Mouse (Mus musculus): ENCODE measurements around the gene Doc2a. TPM values are rescaled to one million over a fixed set of nuclear protein-coding genes. Genes with fewer than 3 reads are reported as not detected.
A peak's percentile ranks its signal among the peaks of the same experiment; 100 is the strongest.

Gene Doc2a
- polyA plus RNA-seq, 1 experiment from 2014 or later, result 0.75 TPM

DNA sequence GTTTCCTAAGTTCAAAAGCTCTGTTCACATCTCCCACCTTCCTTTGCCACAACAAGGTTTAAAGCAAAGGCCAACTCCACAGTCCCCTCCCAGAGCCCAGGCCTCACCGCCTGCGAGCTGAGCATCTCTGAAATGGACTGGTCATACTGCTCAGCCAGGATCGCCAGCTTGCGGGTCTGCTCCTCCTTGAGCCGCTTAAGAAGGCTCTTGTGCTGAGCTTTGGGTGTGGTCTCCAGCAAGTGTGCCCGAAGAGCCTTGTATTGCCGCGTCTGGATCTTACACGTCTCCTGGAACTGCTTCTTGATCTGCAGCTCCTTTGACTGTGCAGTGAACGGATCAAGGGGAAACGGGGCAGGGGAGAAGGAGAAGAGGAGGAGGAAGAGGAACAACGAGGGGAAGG lies 20.8 kb downstream of the Doc2a start:
- 85% methylated on average over 12 of the region's 12 CpGs for WGBS

DNA sequence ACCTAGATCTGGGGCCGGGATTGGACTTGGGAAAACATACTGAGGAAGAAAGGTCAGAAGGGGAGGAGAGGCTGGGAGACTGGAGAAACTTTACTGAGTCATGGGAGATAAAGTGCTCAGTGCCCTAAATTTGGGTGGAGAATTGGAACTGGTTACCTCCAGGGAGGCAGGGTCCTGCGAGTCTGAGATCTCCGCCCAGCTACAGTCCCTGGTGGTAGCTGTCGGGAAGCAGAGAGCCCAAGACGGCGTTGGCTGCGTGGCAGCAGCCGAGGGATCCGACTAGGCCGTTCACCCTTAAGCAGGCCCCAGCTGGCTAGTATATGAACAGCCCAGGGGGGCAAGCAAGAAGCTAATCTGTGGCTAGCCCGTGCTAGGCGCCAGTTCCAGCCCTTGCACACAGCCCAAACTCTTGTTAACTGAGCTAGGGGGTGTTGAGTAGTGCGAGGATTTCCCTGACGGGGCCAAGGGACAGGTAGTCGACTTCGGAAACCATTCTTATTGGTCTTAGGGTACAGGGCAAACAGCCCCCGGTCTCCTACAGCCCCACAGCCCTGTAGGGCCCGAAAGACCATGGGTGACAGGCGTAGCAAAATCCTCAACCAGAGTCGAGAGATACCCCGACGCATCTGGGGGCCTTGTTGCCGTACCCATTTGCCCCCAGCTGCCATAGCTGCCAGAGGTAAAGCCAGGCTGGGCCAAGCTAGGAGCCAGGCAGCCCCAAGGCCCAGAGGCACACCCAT lies 22.7 kb downstream of the Doc2a start:
- H3K4me1 ChIP-seq (ENCODE audit: control insufficient read depth, insufficient read depth, low read length), result no peaks in the 10 kb centered on the region
- H3K4me3 ChIP-seq (ENCODE audit: low read depth, low read length), result no peak overlapping the region
- no peak overlapping the region for H3K27ac ChIP-seq (ENCODE audit: low read length)
- no peak for ATAC-seq (ENCODE audit: insufficient number of reproducible peaks, insufficient read depth, low FRiP score, low read depth)
- no peak overlapping the region for H3K4me2 ChIP-seq (replicated peaks; ENCODE audit: low read depth, low read length)
- no peaks in the 10 kb centered on the region for H3K27me3 ChIP-seq (ENCODE audit: control insufficient read depth, insufficient read depth, low read length)
- H3K9me3 ChIP-seq (ENCODE audit: control insufficient read depth, low read depth, low read length), result no peaks in the 10 kb centered on the region
- 90% methylated on average over 23 of the region's 23 CpGs for WGBS
- no peak overlapping the region for H3K9ac ChIP-seq (replicated peaks; ENCODE audit: low read depth, low read length)
- H3K36me3 ChIP-seq (ENCODE audit: control insufficient read depth, insufficient read depth, low read length), result peaks cover 91% of the 10 kb centered on the region

More for the DNA sequence above, 20.8 kb downstream of the Doc2a start:
- H3K4me3 ChIP-seq (ENCODE audit: low read depth, low read length), result no peak overlapping the region
- peaks cover 80% of the 10 kb centered on the region for H3K36me3 ChIP-seq (ENCODE audit: control insufficient read depth, insufficient read depth, low read length)
- H3K4me2 ChIP-seq (replicated peaks; ENCODE audit: low read depth, low read length), result no peak overlapping the region
- no peaks in the 10 kb centered on the region for H3K27me3 ChIP-seq (ENCODE audit: control insufficient read depth, insufficient read depth, low read length)
- H3K27ac ChIP-seq (ENCODE audit: low read length), result no peak overlapping the region
- ATAC-seq (ENCODE audit: insufficient number of reproducible peaks, insufficient read depth, low FRiP score, low read depth), result no peak
- H3K9me3 ChIP-seq (ENCODE audit: control insufficient read depth, low read depth, low read length), result no peaks in the 10 kb centered on the region
- peaks cover 15% of the 10 kb centered on the region for H3K4me1 ChIP-seq (ENCODE audit: control insufficient read depth, insufficient read depth, low read length)
- no peak overlapping the region for H3K9ac ChIP-seq (replicated peaks; ENCODE audit: low read depth, low read length)

DNA sequence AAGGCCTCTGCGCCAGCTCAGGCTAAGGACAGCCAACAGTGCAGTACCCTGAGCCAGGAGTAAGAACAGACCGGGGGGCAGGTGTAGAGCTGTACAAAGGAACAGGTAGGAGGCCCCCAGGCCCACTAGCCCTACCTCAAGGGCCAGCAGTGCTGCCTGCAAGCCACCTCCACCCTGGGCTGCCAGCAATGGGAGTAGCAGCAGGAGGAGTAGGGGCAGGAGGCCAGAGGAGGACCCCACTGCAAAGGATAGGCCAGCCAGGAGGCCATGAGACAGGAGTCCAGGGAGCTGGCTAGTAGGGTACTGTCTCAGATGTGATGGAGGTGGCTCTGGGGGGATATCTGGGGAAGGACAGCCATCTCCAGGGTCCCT lies 23.3 kb downstream of the Doc2a start:
- ATAC-seq (ENCODE audit: insufficient number of reproducible peaks, insufficient read depth, low FRiP score, low read depth), result no peak
- no peaks in the 10 kb centered on the region for H3K9me3 ChIP-seq (ENCODE audit: control insufficient read depth, low read depth, low read length)
- H3K27ac ChIP-seq (ENCODE audit: low read length), result no peak overlapping the region
- H3K36me3 ChIP-seq (ENCODE audit: control insufficient read depth, insufficient read depth, low read length), result peaks cover 91% of the 10 kb centered on the region
- no peak overlapping the region for H3K4me2 ChIP-seq (replicated peaks; ENCODE audit: low read depth, low read length)
- 91% methylated on average over 2 of the region's 2 CpGs for WGBS
- no peak overlapping the region for H3K4me3 ChIP-seq (ENCODE audit: low read depth, low read length)
- H3K27me3 ChIP-seq (ENCODE audit: control insufficient read depth, insufficient read depth, low read length), result no peaks in the 10 kb centered on the region
- H3K9ac ChIP-seq (replicated peaks; ENCODE audit: low read depth, low read length), result no peak overlapping the region
- H3K4me1 ChIP-seq (ENCODE audit: control insufficient read depth, insufficient read depth, low read length), result no peaks in the 10 kb centered on the region

DNA sequence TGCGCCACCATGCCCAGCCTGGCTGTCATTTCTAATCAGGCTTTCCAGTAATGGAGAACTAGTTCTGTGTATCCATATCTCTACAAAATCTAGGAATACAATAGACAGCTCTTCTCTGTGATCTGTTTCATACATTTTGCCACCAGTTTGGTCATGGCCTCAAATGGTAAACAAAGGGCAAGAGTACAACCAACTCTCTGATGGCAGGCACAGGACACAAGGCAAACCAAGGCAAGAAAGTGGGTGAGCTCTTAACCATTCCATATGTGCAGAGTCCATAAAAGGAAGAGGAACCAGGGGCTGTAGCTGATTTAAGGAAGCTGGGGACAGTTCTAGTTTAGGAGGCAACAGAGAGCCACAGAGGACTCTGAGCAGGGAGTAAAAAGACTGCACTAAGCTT lies 30.0 kb downstream of the Doc2a start:
- Histone ChIP-seq H3K4me2 (replicated peaks; ENCODE audit: low read depth, low read length) (no peak overlapping the region), H3K27ac (ENCODE audit: low read length) (no peak overlapping the region), H3K27me3 (ENCODE audit: control insufficient read depth, insufficient read depth, low read length) (no peaks in the 10 kb centered on the region), H3K9ac (replicated peaks; ENCODE audit: low read depth, low read length) (no peak overlapping the region), H3K4me3 (ENCODE audit: low read depth, low read length) (no peak overlapping the region), H3K36me3 (ENCODE audit: control insufficient read depth, insufficient read depth, low read length) (peaks cover 78% of the 10 kb centered on the region), H3K4me1 (ENCODE audit: control insufficient read depth, insufficient read depth, low read length) (peaks cover 9% of the 10 kb centered on the region), H3K9me3 (ENCODE audit: control insufficient read depth, low read depth, low read length) (no peaks in the 10 kb centered on the region)
- ATAC-seq (ENCODE audit: insufficient number of reproducible peaks, insufficient read depth, low FRiP score, low read depth), result no peak
- WGBS, result 97% methylated on average over 1 of the region's 1 CpGs

DNA sequence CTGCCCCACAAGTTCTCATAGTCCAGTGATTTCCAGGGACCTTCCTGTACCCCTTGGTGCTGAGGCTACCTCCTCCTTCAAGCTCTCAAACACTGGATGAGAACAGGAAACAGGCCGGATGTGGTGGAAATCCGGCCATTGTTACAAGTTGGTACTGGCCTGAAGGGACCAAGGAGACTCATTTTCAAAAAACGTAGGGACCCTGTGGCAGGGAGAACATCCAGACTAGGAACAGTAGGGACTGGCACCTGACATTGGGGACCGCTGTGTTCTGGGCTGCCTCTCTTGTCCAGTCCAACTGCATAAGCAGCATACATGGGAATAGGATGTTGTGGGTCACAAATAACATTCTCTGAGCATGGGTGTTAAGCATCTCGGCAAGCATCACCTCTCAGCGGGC lies 33.8 kb downstream of the Doc2a start:
- WGBS, result 77% methylated on average over 6 of the region's 6 CpGs
- Histone ChIP-seq H3K4me1 (ENCODE audit: control insufficient read depth, insufficient read depth, low read length) (peaks cover 22% of the 10 kb centered on the region), H3K9ac (replicated peaks; ENCODE audit: low read depth, low read length) (no peak overlapping the region), H3K4me3 (ENCODE audit: low read depth, low read length) (no peak overlapping the region), H3K27me3 (ENCODE audit: control insufficient read depth, insufficient read depth, low read length) (no peaks in the 10 kb centered on the region), H3K9me3 (ENCODE audit: control insufficient read depth, low read depth, low read length) (no peaks in the 10 kb centered on the region), H3K27ac (ENCODE audit: low read length) (no peak overlapping the region), H3K36me3 (ENCODE audit: control insufficient read depth, insufficient read depth, low read length) (peaks cover 40% of the 10 kb centered on the region), H3K4me2 (replicated peaks; ENCODE audit: low read depth, low read length) (no peak overlapping the region)
- ATAC-seq (ENCODE audit: insufficient number of reproducible peaks, insufficient read depth, low FRiP score, low read depth), result no peak

DNA sequence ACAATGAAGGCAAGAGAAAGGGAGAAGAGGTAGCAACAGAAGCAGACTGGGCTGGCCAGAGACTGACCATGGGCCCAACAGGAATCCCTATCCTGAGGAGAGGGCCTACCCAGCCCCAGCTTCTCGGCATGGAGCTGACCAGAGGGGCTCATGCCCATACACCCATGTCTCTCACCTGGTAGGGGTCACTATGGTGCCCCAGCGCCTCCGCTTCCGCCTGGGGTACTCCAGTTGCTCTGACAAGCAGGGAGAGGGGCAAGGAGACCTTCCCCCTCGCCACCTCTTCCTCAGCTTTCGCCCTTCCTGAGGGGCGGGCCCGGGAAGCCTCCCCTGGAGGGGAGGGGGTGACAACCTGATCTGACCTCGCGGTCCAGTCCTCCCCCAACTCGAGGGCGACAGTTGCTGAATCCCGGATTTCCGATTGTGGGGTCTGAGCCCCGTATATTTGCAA lies 36.5 kb downstream of the Doc2a start:
- Histone ChIP-seq H3K36me3 (ENCODE audit: control insufficient read depth, insufficient read depth, low read length) (peaks cover 17% of the 10 kb centered on the region), H3K27ac (ENCODE audit: low read length) (peak overlapping the region; percentile 87; the same call in 1 of the 2 replicates), H3K4me1 (ENCODE audit: control insufficient read depth, insufficient read depth, low read length) (peaks cover 22% of the 10 kb centered on the region), H3K9ac (replicated peaks; ENCODE audit: low read depth, low read length) (peak overlapping the region; percentile 75), H3K4me2 (replicated peaks; ENCODE audit: low read depth, low read length) (peak overlapping the region; percentile 93), H3K9me3 (ENCODE audit: control insufficient read depth, low read depth, low read length) (no peaks in the 10 kb centered on the region), H3K4me3 (ENCODE audit: low read depth, low read length) (peak overlapping the region; percentile 59), H3K27me3 (ENCODE audit: control insufficient read depth, insufficient read depth, low read length) (no peaks in the 10 kb centered on the region)
- ATAC-seq (ENCODE audit: insufficient number of reproducible peaks, insufficient read depth, low FRiP score, low read depth), result no peak
- 1% methylated on average over 15 of the region's 15 CpGs for WGBS

DNA sequence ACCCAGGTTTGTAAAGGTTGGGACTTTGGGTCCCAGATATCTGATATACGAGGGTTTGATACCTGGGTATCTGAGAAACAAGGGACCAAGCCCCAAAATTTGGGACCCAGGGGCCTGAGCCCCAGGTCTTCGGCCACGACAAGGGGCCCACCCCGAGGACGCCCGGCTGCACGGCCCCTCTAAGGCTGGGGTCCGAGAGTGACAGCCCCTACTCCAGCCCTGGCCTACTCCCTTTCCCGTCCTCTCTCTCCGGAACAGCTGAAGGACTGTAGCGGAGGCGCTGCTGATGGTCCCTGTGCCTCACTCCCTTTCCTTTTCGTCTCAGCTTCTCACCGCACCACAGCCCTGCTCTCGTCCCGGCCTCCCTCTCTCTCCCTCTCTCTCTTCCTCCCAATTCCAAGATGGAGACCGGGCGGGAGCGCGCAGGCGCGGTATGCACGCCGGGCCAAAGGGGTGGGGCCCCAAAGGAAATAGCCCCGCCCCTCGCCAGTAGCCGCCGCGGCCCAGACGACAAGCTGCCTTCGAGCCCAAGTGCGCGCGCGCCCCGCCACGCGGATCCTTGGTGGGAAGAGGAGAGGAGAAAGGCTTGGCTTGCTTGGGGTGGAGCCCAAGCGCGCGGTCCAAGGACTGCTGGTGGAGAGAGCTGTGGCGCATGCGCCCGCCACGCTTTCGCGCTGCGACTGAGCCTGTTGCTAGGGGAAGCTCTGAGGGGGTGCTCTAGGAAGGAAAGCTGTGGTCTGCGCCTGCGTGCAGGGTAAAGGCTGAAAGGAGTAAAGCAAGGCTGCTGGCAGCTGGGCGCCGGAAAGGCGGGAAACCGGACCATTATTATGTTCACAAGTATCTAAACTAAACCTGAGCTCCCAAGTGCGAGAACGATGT lies 37.3 kb downstream of the Doc2a start, which contains the start of gene Taok2:
Taok2 (minus strand) TSS at position 418 of the 879 bp plus-strand sequence.
- WGBS, result under 1% methylated on average over 56 of the region's 56 CpGs

DNA sequence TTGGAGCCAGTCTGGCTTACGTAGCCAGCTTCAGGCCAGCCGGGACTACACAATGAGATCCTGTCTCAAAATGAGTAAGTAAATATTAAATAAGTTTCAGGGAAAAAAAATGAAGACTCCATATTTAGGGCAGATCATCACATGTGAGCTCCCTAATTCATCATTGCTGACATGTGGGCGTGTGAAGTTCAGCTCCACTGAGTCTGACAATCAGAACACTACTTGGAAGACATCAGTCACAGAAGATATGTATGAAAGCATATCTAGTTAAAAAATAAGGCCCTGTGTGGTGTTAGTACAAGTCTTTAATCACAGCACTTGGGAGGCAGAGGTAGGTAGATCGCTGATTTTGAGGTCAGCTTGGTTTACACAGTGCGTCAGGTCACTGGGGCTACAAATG lies 40.1 kb downstream of the Doc2a start:
- H3K27ac ChIP-seq (ENCODE audit: low read length), result no peak overlapping the region
- H3K27me3 ChIP-seq (ENCODE audit: control insufficient read depth, insufficient read depth, low read length), result no peaks in the 10 kb centered on the region
- H3K36me3 ChIP-seq (ENCODE audit: control insufficient read depth, insufficient read depth, low read length), result peaks cover 6% of the 10 kb centered on the region; the same call in 1 of the 2 replicates
- WGBS, result 47% methylated on average over 5 of the region's 5 CpGs
- H3K4me2 ChIP-seq (replicated peaks; ENCODE audit: low read depth, low read length), result no peak overlapping the region
- H3K4me1 ChIP-seq (ENCODE audit: control insufficient read depth, insufficient read depth, low read length), result peaks cover 13% of the 10 kb centered on the region
- no peak overlapping the region for H3K4me3 ChIP-seq (ENCODE audit: low read depth, low read length)
- ATAC-seq (ENCODE audit: insufficient number of reproducible peaks, insufficient read depth, low FRiP score, low read depth), result no peak
- no peak overlapping the region for H3K9ac ChIP-seq (replicated peaks; ENCODE audit: low read depth, low read length)
- H3K9me3 ChIP-seq (ENCODE audit: control insufficient read depth, low read depth, low read length), result no peaks in the 10 kb centered on the region

More for the DNA sequence above, 37.3 kb downstream of the Doc2a start, which contains the start of gene Taok2:
- Histone ChIP-seq H3K4me1 (ENCODE audit: control insufficient read depth, insufficient read depth, low read length) (peaks cover 22% of the 10 kb centered on the region), H3K4me3 (ENCODE audit: low read depth, low read length) (peak within 1 kb of the TSS; percentile 59), H3K4me2 (replicated peaks; ENCODE audit: low read depth, low read length) (peak within 1 kb of the TSS; percentile 93), H3K36me3 (ENCODE audit: control insufficient read depth, insufficient read depth, low read length) (peaks cover 9% of the 10 kb centered on the region; the same call in 1 of the 2 replicates), H3K27ac (ENCODE audit: low read length) (peak within 1 kb of the TSS; percentile 87), H3K9me3 (ENCODE audit: control insufficient read depth, low read depth, low read length) (no peaks in the 10 kb centered on the region), H3K9ac (replicated peaks; ENCODE audit: low read depth, low read length) (peak within 1 kb of the TSS; percentile 75), H3K27me3 (ENCODE audit: control insufficient read depth, insufficient read depth, low read length) (no peaks in the 10 kb centered on the region)
- ATAC-seq (ENCODE audit: insufficient number of reproducible peaks, insufficient read depth, low FRiP score, low read depth), result peak; percentile 97
